Mouse (Mus musculus): ENCODE data around the gene Mia2. TPM values are rescaled to one million over a fixed set of nuclear protein-coding genes. Genes with fewer than 3 reads are reported as not detected.

Gene Mia2
- total RNA-seq, 2 experiments from 2014 or later: 44.2 to 48.4 TPM

DNA sequence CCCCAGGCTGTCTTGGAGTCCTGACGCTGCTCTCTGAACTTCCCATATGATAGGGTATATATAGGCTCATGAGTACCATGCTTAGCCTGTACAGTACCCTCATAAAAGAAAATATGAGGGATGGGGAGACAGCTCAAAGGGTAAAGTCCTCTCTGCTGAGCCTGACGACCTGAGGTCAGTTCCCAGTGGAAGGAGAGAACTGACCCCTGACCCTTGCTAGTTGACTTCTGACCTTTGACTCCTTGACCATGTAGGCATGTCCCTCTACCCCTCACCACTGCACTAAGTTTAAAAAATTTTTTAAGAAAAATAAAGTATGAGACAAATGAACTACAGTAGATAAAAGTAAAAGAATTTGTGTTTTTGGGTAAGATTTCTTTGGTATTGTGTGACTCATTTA lies 65.5 kb downstream of the Mia2 start:
- DNase-seq (ENCODE audit: low spot score in 2 of 2): no peak

DNA sequence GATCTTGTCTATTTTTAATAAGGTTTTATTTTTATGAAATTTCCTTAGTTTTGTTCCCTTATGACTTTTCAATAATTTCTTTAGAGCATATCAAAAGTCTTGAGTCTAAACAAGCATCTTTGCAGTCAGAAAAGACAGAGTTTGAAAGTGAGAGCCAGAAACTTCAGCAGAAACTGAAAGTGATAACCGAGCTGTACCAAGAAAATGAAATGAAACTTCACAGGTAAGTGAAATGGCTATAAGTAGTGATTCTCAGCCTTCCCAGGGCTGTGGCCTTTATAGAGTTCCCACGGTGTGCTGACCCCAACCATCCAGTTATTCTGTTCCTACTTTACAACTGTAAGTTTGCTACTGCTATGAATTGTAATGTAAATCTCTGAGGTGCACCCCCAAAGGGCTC lies 67.2 kb downstream of the Mia2 start:
- no peak for DNase-seq (ENCODE audit: low spot score in 2 of 2)

- no peak for DNase-seq (ENCODE audit: low spot score in 2 of 2)
Observed at GRCm38 (mm10) chr12:59164522-59164921, 68.9 kb downstream of the Mia2 start.

GRCm38 (mm10) chr12:59166557-59166956 lies 71.0 kb downstream of the Mia2 start:
- no peak for DNase-seq (ENCODE audit: low spot score in 2 of 2)

DNA sequence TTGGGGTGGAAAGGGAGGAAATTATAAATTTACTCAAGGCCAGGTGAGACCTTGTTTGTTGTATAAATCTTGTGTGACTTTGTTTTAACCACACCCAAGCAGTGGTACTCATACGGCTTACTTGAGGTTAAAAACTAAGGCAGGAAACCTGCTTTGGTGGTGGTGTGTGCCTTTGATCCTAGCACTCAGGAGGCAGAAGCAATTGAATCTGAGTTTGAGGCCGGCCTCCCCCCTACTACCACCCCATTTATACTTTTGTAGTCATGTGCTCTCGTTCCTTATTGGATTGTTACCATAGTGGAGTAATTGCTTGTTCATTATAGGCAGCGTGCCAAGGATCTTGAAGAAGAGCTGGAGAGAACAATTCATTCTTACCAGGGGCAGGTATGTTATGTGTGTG lies 74.3 kb downstream of the Mia2 start:
- no peak for DNase-seq (ENCODE audit: low spot score in 2 of 2)

DNA sequence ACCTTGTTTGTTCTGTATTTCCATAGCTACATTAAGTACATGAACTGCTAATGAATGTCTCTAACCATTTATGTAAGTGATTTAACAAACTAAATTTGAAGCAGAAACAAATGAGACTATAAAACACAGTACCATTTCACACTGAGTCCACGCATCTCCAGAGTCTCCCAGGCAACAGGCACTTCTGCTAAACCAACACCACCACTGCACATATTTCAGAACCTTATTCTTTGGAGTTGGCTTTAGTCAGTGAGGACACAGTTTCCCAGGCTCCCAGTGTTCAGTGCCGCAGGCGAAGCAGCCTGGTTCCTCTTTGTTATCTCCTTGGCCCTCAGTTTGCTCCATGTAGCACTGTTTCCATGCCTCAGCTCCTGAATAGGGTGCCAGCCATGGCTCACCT lies 82.2 kb downstream of the Mia2 start:
- DNase-seq (ENCODE audit: low spot score in 2 of 2): peak in 1 of 2 experiments; percentile 46

GRCm38 (mm10) chr12:59188086-59188682 lies 92.6 kb downstream of the Mia2 start:
- DNase-seq (ENCODE audit: low spot score in 2 of 2): peak; percentile 13 to 44

GRCm38 (mm10) chr12:59193637-59194036 lies 98.0 kb downstream of the Mia2 start:
- DNase-seq (ENCODE audit: low spot score in 2 of 2): no peak

GRCm38 (mm10) chr12:59194341-59195003 lies 98.9 kb downstream of the Mia2 start:
- no peak for DNase-seq (ENCODE audit: low spot score in 2 of 2)

DNA sequence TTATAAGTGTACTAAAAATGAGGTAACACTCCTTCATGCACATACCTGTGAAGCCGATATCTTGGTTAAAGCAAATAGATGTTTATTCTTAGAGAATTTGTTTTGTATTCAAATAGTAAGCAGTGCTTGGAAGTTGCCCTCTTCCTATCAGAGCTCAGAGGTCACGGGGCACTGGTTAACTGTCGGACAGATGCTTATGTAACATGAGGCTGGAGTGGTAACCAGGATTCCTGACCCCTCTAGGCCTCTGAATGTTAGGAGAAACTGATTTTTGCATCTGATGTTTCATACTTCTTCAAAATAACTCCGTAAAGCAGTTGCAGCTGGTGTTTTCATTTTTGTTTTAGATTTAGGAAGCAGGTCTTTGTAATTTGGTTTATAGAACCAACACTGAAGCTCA lies 99.5 kb downstream of the Mia2 start:
- no peak for DNase-seq (ENCODE audit: low spot score in 2 of 2)

GRCm38 (mm10) chr12:59195941-59196340 lies 100.3 kb downstream of the Mia2 start:
- DNase-seq (ENCODE audit: low spot score in 2 of 2): no peak

- no peak for DNase-seq (ENCODE audit: low spot score in 2 of 2)
Observed at GRCm38 (mm10) chr12:59198750-59199149, 103.2 kb downstream of the Mia2 start.

GRCm38 (mm10) chr12:59199361-59199760 lies 103.8 kb downstream of the Mia2 start:
- no peak for DNase-seq (ENCODE audit: low spot score in 2 of 2)

DNA sequence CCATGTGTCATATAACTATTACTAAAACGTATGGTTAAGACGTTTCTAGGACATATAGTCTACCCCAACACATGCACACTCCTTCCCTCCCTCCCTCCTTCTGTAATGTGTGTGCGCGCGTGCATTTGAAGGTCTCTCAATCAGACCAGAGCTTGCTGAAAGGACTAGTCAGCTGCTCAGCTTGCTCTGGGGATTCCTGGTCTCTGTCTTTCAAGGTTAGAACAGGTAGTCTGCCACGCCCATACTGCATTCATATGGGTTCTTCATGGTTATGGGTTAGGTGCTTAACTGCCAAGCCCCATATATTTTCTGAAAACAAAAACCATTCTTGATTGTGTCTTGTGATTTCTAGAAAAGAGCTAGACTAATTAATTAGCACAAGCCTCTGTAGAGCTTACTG lies 110.0 kb downstream of the Mia2 start:
- no peak for DNase-seq (ENCODE audit: low spot score in 2 of 2)

DNA sequence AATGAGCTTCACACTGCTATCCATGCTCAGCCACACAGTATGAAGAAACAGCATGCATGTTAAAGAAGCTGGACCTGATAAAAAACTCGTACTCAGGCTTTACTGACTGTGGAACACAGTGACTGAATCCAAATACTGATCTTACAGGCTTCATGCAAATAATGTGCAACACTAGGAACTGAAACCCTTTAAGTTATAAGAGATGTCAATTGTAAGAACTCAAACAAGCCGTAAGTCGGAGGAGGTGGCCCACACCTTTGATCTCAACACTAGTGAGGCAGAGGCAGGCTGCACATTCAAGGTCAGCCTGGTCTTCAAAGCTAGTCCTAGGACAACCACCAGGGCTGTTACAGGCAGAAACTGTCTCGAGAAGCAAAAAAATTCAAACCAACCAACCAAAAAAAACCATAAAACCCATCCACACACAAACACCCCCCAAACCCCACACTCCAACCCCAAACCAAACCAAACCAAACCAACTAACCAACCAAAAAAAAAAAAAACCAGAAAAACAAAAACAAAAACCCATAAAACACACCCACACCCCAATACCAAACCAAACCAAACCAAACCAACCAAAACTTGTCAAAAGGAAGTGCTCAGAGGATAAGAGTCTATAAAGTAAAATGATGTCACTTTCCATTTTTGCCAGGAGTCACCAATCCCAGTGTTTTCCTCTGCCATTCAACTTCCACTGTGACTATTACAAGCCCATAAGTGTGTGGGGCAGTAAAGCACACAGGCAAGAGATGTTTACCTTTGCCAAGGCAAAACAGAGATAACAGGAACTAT lies 110.8 kb downstream of the Mia2 start:
- DNase-seq (ENCODE audit: low spot score in 2 of 2): no peak

- DNase-seq (ENCODE audit: low spot score in 2 of 2): no peak
Observed at GRCm38 (mm10) chr12:59207000-59207390, 111.4 kb downstream of the Mia2 start.

DNA sequence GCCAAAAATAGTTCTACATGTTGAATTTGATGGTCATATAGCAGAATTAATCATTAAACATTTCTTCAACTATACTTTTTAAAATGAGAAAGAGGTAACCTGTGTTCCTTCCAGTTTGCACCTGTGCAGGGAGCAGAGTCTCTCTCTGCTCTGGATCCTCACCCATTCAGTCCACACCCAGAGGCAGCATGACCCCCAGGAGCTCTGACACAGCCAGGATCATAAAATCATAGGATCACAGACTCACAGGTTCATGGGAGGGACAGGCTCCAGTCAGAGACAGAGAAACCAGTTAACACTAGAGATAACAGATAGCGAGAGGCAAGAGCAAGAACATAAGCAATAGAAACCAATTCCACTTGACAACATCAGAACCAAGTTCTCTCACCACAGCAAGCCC lies 112.2 kb downstream of the Mia2 start:
- DNase-seq (ENCODE audit: low spot score in 2 of 2): no peak

- no peak for DNase-seq (ENCODE audit: low spot score in 2 of 2)
Observed at GRCm38 (mm10) chr12:59216176-59216575, 120.6 kb downstream of the Mia2 start.

GRCm38 (mm10) chr12:59216676-59217266 lies 121.2 kb downstream of the Mia2 start:
- DNase-seq (ENCODE audit: low spot score in 2 of 2): no peak

DNA sequence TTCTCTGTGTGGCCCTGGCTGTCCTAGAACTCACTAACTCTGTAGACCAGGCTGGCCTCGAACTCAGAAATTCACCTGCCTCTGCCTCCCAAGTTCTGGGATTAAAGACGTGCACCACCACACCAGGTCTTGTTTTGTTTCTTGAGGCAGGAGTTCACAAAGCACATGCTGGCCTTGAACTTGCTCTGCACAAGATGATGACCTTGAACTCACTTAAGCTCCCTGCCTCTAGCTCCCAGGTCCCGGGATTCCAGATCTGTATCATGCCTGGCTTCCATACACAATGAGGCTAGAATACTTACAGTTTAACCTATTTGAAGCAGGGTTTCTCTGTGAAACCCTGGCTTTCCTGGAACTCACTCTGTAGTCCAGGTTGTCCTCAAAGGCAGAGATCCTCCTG lies 121.7 kb downstream of the Mia2 start:
- DNase-seq (ENCODE audit: low spot score in 2 of 2): no peak

DNA sequence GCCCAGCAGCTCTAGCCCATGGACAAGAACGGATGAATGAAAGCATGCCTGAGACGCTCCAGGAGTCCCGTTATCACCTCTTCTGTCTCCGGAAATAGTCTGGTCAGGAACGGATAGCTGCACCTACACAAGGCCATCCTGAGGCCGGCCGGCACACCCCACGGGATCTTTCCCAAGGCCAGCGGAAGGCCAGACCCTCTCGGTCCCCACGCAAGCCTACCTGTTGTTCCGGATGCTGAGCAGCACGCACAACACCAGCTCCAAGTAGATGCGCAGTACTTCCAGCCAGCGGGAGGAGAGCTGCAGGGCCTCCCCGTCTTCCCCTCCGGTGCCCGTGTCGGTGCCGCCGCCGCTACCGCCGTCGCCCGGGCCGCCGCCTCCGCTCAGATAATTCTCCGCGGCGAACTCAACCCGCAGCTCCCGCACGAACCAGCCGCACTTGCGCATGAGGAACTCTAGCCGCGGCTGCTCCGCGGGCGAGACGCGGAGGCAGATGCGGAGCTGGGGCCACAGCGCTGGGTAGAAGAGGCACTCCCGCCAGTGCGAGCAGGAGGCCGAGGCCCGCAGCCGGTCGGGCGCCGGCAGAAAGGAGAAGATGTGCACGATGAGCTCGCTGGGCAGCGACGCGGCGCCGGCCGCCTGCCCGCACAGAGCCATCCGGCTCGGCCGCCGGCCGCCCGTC lies 123.2 kb downstream of the Mia2 start:
- DNase-seq (ENCODE audit: low spot score in 2 of 2): peak; percentile 47 to 59

Measured in layer of hippocampus, adult 18-20 months (tissue).